Mouse (Mus musculus): ENCODE results near the gene Abhd6.

GRCm38 (mm10) chr14:7978183-7978582 is 24.5 kb upstream of the Abhd6 start:
- TF ChIP-seq CHD2 (IDR thresholded peaks at IDR 0.05; ENCODE audit: low read depth, low read length) (no peak), MAFK (IDR thresholded peaks at IDR 0.05; ENCODE audit: insufficient read depth, low read depth, low read length) (no peak)

Measured in ES-E14 (cell line).